Mouse (Mus musculus): ENCODE results near the gene 0610030E20Rik.
A peak's percentile ranks its signal among the peaks of the same experiment; 100 is the strongest.

0610030E20Rik gene

DNA sequence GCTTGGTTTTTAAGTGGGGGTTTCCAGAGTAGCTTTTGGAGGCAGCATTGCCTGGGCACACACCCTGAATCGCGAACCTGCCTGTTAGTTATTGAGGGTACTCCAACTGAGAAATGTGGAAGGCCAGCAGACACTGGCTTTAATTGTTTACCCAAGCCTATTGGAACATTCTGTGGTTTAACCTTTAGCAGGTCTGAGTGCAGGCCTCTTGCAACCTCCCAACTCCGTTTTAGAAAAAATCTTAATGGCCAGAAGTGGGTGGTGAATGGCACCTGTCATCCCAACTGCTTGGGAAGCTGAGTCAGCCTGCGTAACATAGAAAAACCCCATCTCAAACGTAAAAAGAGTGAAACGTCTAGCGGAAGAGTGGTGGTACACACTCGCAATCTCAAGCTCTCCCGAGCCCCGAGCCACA is 49.7 kb downstream of the 0610030E20Rik start:
- no peak for DNase-seq

DNA sequence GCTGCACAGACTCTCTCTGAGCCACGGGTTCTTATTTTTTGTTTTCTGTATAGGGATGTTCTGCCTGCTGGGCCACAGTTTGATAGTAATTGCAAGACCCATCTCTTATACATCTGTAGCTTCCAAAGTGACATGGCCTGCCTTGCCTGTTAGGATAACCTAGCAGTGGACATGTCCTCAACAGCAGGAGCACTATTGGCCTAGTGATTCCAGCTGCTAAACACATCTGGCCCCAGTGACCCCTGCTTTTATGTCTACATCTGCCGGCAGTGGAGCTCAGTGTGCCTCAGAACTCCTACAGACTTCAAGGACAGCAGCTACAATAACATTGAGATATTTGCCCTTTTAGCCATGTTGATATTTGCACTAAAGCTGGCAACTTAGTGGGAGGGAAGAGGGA is 52.9 kb downstream of the 0610030E20Rik start:
- no peak for DNase-seq

DNA sequence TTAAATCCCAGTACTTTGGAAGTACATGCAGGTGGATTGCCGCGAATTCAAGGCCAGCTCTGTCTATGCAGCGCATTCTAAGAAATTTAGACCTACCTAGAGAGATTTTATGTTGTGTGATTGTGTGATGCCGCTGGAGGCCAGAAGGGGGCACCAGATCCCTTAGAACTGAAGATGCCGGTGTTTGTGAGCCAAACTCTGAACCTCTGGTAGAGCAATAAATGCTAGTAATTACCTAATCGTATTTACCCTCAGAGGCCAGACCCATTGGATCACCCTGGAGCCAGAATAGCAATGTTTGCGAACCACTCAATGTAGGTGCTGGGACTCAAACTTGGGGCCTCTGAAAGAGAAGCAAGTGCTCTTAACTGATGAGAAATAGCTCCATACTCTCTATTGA is 54.8 kb downstream of the 0610030E20Rik start:
- peak; percentile 88 to 92 for DNase-seq

All from B cell, adult 2 months (primary cell).